Mouse (Mus musculus) retina, adult 2 months (tissue): ENCODE results near the gene Slc25a47.

ENCODE experiments used
- DNase-seq: peaks from one replicate; pipeline ENCODE4 v3.0.0-alpha.2; 2012; ENCODE audit warnings: low read depth, low spot score

The Slc25a47 gene

GRCm38 (mm10) chr12:108906398-108906797 is 70.6 kb downstream of the Slc25a47 start:
- no peak for DNase-seq
